Mouse (Mus musculus): ENCODE measurements around the gene Lce1e. TPM values are rescaled to one million over a fixed set of nuclear protein-coding genes. Genes with fewer than 3 reads are reported as not detected.
"Not testable (repeated sequence)": the region's sequence is repeated elsewhere in the genome, so short reads cannot be mapped to it uniquely, and the experiment has no call there.

The Lce1e gene
- not detected in 2 replicates for polyA plus RNA-seq (2015; fragmentation: Nextera tagmentation; extraction: Ambion mirVana)

DNA sequence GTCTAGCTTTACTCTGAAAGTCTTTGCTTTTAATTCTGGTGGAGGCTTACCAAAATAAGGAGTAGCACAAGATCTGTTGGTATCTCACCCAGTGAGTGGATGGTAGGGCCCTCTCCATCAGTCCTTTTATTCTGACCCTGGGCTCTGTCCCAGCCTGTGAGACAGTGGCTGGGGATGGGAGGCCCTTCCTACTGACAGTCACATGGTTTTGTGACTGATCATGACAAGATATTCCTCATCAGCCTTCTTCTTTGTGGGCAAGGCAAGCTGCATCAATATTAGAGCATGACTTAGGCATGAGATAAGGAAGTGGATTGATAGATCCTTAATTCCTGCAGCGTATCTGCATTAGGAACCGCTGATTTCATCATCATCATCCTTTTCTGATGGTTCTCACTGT is at the start of gene Lce1e:
Gene Lce1e (minus strand): TSS at position 101 of the 400 bp plus-strand sequence.
- Histone ChIP-seq H3K27me3 (replicated peaks) (no peaks in the 10 kb centered on the region), H3K27ac (no peak within 1 kb of the TSS), H3K36me3 (no peaks in the 10 kb centered on the region), H3K9ac (no peak within 1 kb of the TSS), H3K4me2 (no peak within 1 kb of the TSS), H3K9me3 (no peaks in the 10 kb centered on the region), H3K4me3 (replicated peaks) (no peak within 1 kb of the TSS), H3K4me1 (no peaks in the 10 kb centered on the region)
- 85% methylated on average over 2 of the region's 2 CpGs for WGBS
- ATAC-seq (ENCODE audit: insufficient read depth, low FRiP score, low read depth), result no peak

DNA sequence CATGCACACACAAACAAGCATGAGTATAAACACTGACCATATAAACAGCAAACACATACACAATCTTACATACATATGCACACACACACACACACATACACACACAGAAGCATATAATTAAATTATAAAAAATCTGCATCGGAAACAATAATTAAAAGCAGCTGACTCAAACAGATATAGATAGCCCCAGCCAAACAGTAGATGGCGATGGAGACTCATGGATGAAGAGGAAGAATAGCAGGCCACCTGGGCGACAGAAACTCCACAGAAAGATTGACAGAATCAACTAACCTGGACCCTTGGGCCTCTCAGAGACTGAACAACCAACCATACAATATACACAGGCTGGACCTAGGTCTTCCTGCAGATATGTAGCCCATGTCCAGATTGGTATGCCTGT is 44.3 kb upstream of the Lce1e start:
- ATAC-seq (ENCODE audit: insufficient read depth, low FRiP score, low read depth), result no peak
- H3K27ac ChIP-seq, result no peak overlapping the region
- H3K27me3 ChIP-seq (replicated peaks), result no peaks in the 10 kb centered on the region
- H3K4me2 ChIP-seq, result no peak overlapping the region
- WGBS, result 34% methylated on average over 3 of the region's 3 CpGs
- H3K4me3 ChIP-seq (replicated peaks), result no peak overlapping the region
- H3K9me3 ChIP-seq, result no peaks in the 10 kb centered on the region
- H3K4me1 ChIP-seq, result no peaks in the 10 kb centered on the region
- no peak overlapping the region for H3K9ac ChIP-seq
- H3K36me3 ChIP-seq, result no peaks in the 10 kb centered on the region

DNA sequence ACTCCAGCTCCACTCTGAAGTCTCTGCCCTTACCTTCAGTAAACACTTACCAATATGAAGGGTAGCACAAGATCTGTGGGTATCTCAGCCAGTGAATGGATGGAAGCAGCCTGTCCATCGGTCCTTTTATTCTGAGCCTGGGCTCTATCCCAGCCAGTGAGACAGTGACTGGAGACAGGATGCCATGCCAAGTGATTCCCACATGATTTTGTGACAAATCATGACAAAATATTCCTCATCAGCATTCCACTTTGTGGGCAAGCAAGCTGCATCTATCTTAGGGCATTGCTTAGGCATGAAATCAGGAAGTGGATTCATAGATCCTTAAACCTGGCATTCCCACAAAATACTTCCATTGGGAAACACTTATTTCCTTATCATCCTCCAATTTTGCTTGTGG is 43.4 kb upstream of the Lce1e start, which contains the start of gene Lce1g:
Gene Lce1g (minus strand): TSS at position 101 of the 400 bp plus-strand sequence.
- no peaks in the 10 kb centered on the region for H3K27me3 ChIP-seq (replicated peaks)
- no peak within 1 kb of the TSS for H3K27ac ChIP-seq
- H3K4me2 ChIP-seq, result no peak within 1 kb of the TSS
- 76% methylated on average over 1 of the region's 1 CpGs for WGBS
- no peaks in the 10 kb centered on the region for H3K36me3 ChIP-seq
- no peak within 1 kb of the TSS for H3K4me3 ChIP-seq (replicated peaks)
- no peaks in the 10 kb centered on the region for H3K4me1 ChIP-seq
- no peak within 1 kb of the TSS for H3K9ac ChIP-seq
- no peak for ATAC-seq (ENCODE audit: insufficient read depth, low FRiP score, low read depth)
- no peaks in the 10 kb centered on the region for H3K9me3 ChIP-seq

DNA sequence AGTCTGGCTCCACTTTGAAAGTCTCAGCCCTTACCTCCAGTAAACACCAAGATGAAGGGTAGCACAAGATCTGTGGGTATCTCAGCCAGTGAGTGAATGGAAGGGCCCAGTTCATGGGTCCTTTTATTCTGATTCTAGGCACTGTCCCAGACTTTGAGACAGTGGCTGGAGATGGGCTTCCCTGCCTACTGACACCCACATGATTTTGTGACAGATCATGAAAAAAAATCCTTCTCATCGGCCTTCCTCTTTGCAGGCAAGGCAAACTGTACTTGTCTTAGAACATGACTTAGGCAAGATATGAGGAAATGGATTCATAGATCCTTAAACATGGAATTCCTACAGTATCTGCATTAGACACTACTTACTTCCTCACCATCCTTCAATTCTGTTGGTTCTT is 30.1 kb upstream of the Lce1e start, which contains the start of gene Gm38119:
Gene Gm38119 (minus strand): TSS at position 101 of the 400 bp plus-strand sequence.
- H3K36me3 ChIP-seq, result no peaks in the 10 kb centered on the region
- 86% methylated on average over 1 of the region's 1 CpGs for WGBS

DNA sequence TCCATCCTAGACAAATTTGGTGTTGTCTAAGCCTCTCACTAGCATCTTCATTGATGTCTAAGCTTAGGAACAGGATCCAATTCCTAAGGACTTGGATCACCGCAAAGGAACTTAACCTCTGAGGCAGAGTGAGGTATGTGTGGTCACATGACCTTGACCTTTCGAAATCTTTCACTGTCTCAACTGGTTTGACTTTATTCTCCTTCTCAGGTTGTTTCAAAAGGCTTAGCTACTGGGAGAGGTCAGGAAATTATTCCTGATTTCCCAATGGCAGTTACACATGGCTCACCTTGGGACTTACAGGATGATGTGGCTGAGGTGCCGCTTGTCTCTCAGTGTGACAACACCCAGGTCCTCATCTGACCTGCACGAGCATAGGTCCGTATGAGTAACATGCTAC is 13.8 kb upstream of the Lce1e start:
- ATAC-seq (ENCODE audit: insufficient read depth, low FRiP score, low read depth), result no peak

More for the DNA sequence above, 30.1 kb upstream of the Lce1e start, which contains the start of gene Gm38119:
- Histone ChIP-seq H3K9ac (no peak within 1 kb of the TSS), H3K4me3 (replicated peaks) (no peak within 1 kb of the TSS), H3K27me3 (replicated peaks) (no peaks in the 10 kb centered on the region), H3K9me3 (no peaks in the 10 kb centered on the region), H3K4me1 (no peaks in the 10 kb centered on the region), H3K27ac (no peak within 1 kb of the TSS), H3K4me2 (no peak within 1 kb of the TSS)
- no peak for ATAC-seq (ENCODE audit: insufficient read depth, low FRiP score, low read depth)

DNA sequence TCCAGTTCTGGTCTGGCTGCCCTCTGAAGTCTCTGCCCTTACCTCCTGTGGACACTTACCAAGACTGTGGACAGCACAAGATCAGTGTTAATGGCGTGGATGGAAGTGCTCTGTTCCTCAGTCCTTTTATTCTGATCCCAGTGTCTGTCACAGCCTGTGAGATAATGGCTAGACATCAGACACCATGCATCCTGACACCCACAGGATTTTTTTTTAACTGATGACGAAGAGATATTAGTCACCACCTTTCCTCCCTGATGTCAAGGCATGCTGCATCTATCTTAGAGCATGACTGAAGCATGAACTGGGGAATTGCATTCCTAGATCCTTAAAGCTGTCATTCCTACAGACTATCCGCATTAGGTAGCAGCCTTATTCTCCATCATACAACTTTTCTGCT is 11.4 kb upstream of the Lce1e start, which contains the start of gene Lce1f:
Gene Lce1f (minus strand): TSS at position 101 of the 400 bp plus-strand sequence.
- no peaks in the 10 kb centered on the region for H3K9me3 ChIP-seq
- no peaks in the 10 kb centered on the region for H3K27me3 ChIP-seq (replicated peaks)
- H3K4me1 ChIP-seq, result no peaks in the 10 kb centered on the region
- no peaks in the 10 kb centered on the region for H3K36me3 ChIP-seq
- no peak within 1 kb of the TSS for H3K4me3 ChIP-seq (replicated peaks)
- H3K9ac ChIP-seq, result no peak within 1 kb of the TSS
- 69% methylated on average over 3 of the region's 3 CpGs for WGBS
- H3K27ac ChIP-seq, result no peak within 1 kb of the TSS
- no peak within 1 kb of the TSS for H3K4me2 ChIP-seq
- no peak for ATAC-seq (ENCODE audit: insufficient read depth, low FRiP score, low read depth)

More for the DNA sequence above, 13.8 kb upstream of the Lce1e start:
- no peaks in the 10 kb centered on the region for H3K9me3 ChIP-seq
- 76% methylated on average over 5 of the region's 5 CpGs for WGBS
- H3K4me2 ChIP-seq, result no peak overlapping the region
- H3K9ac ChIP-seq, result no peak overlapping the region
- no peak overlapping the region for H3K4me3 ChIP-seq (replicated peaks)
- no peaks in the 10 kb centered on the region for H3K4me1 ChIP-seq
- no peaks in the 10 kb centered on the region for H3K36me3 ChIP-seq
- no peaks in the 10 kb centered on the region for H3K27me3 ChIP-seq (replicated peaks)
- no peak overlapping the region for H3K27ac ChIP-seq

DNA sequence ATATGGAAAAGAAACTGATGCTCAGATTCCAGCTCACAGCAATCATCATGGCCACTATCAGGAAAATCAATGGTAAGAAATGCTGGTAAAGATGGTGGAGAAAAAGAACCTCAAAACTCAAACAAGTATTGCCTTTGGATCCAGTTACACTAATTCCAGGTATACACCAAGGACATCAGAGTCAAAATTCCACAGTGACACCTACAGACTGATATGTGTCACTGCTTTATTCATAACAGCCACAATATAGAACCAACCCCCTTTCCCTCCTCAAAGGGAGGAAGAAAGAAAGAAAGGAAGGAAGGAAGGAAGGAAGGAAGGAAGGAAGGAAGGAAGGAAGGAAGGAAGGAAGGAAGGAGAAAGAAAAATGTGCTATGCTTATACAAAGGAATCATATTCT is 6.2 kb upstream of the Lce1e start:
- Histone ChIP-seq H3K9me3 (no peaks in the 10 kb centered on the region), H3K36me3 (no peaks in the 10 kb centered on the region)
- ATAC-seq (ENCODE audit: insufficient read depth, low FRiP score, low read depth), result no peak

DNA sequence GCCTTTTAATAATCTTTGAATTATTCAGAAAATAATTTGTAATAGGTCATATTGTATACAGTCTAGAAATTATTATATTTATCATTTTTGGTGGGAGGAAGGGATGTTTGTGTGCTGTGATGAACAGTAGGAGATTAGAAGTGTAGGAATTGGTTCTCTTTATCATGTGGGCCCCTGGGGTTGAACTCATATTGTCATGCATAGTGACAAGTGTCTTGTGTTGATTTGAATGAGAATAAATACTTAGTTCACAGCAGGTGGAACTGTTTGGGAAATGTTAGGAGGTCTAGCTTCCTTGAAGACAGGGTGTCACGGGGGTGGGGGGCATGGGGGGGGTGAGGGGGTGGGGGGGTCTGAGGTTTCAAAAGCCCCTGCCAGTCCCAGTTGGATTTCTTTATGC is 14.3 kb downstream of the Lce1e start:
- Histone ChIP-seq H3K4me1 (no peaks in the 10 kb centered on the region), H3K4me2 (no peak overlapping the region), H3K36me3 (no peaks in the 10 kb centered on the region), H3K27me3 (replicated peaks) (no peaks in the 10 kb centered on the region), H3K4me3 (replicated peaks) (no peak overlapping the region), H3K9ac (no peak overlapping the region), H3K27ac (no peak overlapping the region), H3K9me3 (no peaks in the 10 kb centered on the region)
- WGBS, result 46% methylated on average over 1 of the region's 1 CpGs
- no peak for ATAC-seq (ENCODE audit: insufficient read depth, low FRiP score, low read depth)

More for the DNA sequence above, 6.2 kb upstream of the Lce1e start:
- Histone ChIP-seq H3K27ac (no peak overlapping the region), H3K4me2 (no peak overlapping the region), H3K27me3 (replicated peaks) (no peaks in the 10 kb centered on the region), H3K4me1 (no peaks in the 10 kb centered on the region), H3K4me3 (replicated peaks) (no peak overlapping the region), H3K9ac (no peak overlapping the region)

DNA sequence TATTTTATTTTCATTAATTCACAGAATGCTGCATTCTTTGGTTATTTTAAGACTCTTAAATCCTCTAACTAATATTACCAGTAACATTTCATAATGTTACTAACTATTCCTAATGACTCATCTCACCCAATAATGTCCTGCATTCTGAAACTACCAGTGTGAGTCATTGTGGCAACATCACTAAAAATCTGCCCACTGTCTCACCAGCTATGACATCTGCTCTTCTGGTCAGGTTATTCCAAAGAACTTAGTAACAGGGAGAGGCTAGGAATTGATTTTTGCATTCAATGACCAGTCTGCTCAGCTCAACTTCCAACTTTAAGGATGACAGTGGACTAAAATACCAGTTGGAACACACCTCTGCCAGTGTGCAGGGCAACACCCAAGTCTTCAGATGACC is 17.2 kb downstream of the Lce1e start:
- Histone ChIP-seq H3K27me3 (replicated peaks) (no peaks in the 10 kb centered on the region), H3K9ac (no peak overlapping the region), H3K4me3 (replicated peaks) (no peak overlapping the region), H3K9me3 (no peaks in the 10 kb centered on the region), H3K36me3 (no peaks in the 10 kb centered on the region), H3K4me2 (no peak overlapping the region), H3K27ac (no peak overlapping the region), H3K4me1 (no peaks in the 10 kb centered on the region)
- ATAC-seq (ENCODE audit: insufficient read depth, low FRiP score, low read depth), result no peak

DNA sequence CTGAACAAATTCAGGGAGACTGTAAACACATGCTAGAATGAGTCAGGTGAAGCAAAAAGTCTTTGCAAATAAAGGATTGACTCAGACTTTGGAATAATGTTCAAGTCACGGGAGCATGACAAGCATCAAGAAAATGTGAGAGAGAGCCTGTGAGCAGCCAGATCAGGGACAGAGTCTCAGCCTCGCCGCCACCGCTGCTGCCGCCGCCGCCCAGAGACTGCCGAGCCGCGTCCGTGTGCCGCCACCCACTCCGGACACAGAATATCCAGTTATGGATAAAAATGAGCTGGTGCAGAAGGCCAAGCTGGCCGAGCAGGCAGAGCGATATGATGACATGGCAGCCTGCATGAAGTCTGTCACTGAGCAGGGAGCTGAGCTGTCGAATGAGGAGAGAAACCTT is 19.7 kb downstream of the Lce1e start:
- 72% methylated on average over 16 of the region's 16 CpGs for WGBS
- not testable (repeated sequence) for ATAC-seq (ENCODE audit: insufficient read depth, low FRiP score, low read depth)

DNA sequence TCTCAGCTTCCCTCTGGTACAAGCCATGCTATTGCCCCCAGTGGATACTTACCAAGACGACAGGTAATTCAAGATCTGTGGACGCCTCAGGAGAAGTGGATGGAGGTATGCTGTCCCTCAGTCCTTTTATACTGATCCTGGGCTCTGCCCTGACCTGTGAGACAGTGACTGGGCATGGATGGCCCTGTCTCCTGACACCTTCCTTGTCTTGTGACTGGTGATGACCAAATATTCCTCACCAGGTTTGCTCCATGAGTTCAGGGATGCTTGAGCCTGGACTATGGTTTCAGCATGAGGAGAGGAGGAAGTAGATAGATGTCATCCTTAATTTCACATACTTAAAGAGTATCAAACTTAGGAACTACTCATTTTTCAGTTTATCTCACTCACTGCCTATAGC is 21.8 kb downstream of the Lce1e start, which contains the start of gene Lce1d:
Gene Lce1d (minus strand): TSS at position 101 of the 400 bp plus-strand sequence.
- 54% methylated on average over 2 of the region's 2 CpGs for WGBS
- Histone ChIP-seq H3K4me2 (no peak within 1 kb of the TSS), H3K9ac (no peak within 1 kb of the TSS), H3K4me3 (replicated peaks) (no peak within 1 kb of the TSS), H3K9me3 (no peaks in the 10 kb centered on the region), H3K27ac (no peak within 1 kb of the TSS), H3K27me3 (replicated peaks) (no peaks in the 10 kb centered on the region), H3K4me1 (no peaks in the 10 kb centered on the region), H3K36me3 (no peaks in the 10 kb centered on the region)
- ATAC-seq (ENCODE audit: insufficient read depth, low FRiP score, low read depth), result no peak

More for the DNA sequence above, 19.7 kb downstream of the Lce1e start:
- not testable (repeated sequence) for H3K36me3 ChIP-seq; H3K9ac ChIP-seq; H3K4me3 ChIP-seq (replicated peaks); H3K4me2 ChIP-seq; H3K9me3 ChIP-seq; H3K27ac ChIP-seq; H3K27me3 ChIP-seq (replicated peaks); H3K4me1 ChIP-seq

DNA sequence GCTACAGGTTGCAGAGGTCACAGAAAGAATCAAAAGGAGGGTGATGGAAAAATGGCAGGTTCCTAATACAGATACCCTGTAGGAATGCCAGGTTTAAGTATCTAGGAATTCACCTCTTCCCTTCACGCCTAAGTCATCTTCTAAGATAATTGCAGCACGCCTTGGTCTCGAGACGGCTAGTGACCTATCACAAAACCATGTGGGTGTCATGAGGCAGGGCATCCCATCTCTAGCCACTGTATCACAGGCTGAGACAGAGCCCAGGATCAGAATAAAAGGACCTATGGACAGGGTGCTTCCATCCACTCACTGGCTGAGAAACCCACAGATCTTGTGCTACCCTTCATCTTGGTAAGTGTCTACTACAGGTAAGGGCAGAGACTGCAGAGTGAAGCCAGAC is 29.9 kb downstream of the Lce1e start, which contains the start of gene Lce1c:
Gene Lce1c (plus strand): TSS at position 301 of the 400 bp plus-strand sequence.
- Histone ChIP-seq H3K4me2 (no peak within 1 kb of the TSS), H3K4me3 (replicated peaks) (no peak within 1 kb of the TSS), H3K9me3 (no peaks in the 10 kb centered on the region), H3K36me3 (no peaks in the 10 kb centered on the region), H3K4me1 (no peaks in the 10 kb centered on the region), H3K27me3 (replicated peaks) (no peaks in the 10 kb centered on the region), H3K27ac (no peak within 1 kb of the TSS), H3K9ac (no peak within 1 kb of the TSS)
- WGBS, result 95% methylated on average over 4 of the region's 4 CpGs
- ATAC-seq (ENCODE audit: insufficient read depth, low FRiP score, low read depth), result no peak

DNA sequence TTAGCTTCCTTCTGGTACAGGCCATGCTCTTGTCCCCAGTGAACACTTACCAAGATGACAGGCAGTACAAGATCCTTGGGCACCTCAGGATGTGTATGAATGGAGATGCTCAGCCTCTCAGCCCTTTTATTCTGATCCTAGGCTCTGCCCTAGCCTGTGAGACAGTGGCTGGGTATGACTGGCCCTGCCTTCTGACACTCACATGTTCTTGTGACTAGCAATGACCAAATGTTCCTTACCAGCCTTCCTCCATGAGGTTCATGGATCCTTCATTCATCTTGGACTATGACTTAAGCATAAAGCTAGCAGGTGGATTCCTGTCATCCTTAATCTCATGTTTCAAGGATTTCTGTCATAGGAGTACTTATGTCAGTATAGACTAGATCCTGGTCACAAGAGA is 38.7 kb downstream of the Lce1e start, which contains the start of gene Lce1a2:
Gene Lce1a2 (minus strand): TSS at position 101 of the 400 bp plus-strand sequence.
- H3K36me3 ChIP-seq, result no peaks in the 10 kb centered on the region
- H3K4me3 ChIP-seq (replicated peaks), result no peak within 1 kb of the TSS
- ATAC-seq (ENCODE audit: insufficient read depth, low FRiP score, low read depth), result no peak
- H3K27ac ChIP-seq, result no peak within 1 kb of the TSS
- no peak within 1 kb of the TSS for H3K9ac ChIP-seq
- H3K4me2 ChIP-seq, result no peak within 1 kb of the TSS
- H3K9me3 ChIP-seq, result no peaks in the 10 kb centered on the region
- H3K27me3 ChIP-seq (replicated peaks), result no peaks in the 10 kb centered on the region
- no peaks in the 10 kb centered on the region for H3K4me1 ChIP-seq
